Mouse (Mus musculus) forebrain, embryonic 14.5 days (tissue): Measurements from ENCODE around the gene Vwa1. TPM values are rescaled to one million over a fixed set of nuclear protein-coding genes. Genes with fewer than 3 reads are reported as not detected.
A peak's percentile ranks its signal among the peaks of the same experiment; 100 is the strongest.
"Not testable (repeated sequence)": the region's sequence is repeated elsewhere in the genome, so short reads cannot be mapped to it uniquely, and the experiment has no call there.

ENCODE experiments used
- ATAC-seq: fragments of 200-750 bp; cut with Nextera tagmentation; 2 replicates; pipeline ENCODE4 v1.8.0; 2017; ENCODE audit warnings: mild to moderate bottlenecking, moderate library complexity
- DNase-seq: peaks from one replicate; pipeline ENCODE4 v3.0.0-alpha.2; 2015; ENCODE audit warnings: low spot score
- H3K27ac ChIP-seq: fragments of 300-500 bp; sonication (generic); 2 replicates; pipeline ENCODE4 v1.5.1; 2014; ENCODE audit warnings: low read depth, mild to moderate bottlenecking, control low read depth, low read length, moderate library complexity
- H3K27me3 ChIP-seq: fragments of 300-500 bp; sonication (generic); replicated peaks from 2 replicates; pipeline ENCODE4 v1.6.1; 2014; ENCODE audit warnings: low read length, control low read depth, mixed read lengths; ENCODE audit not compliant: control insufficient read depth, insufficient read depth
- H3K36me3 ChIP-seq: fragments of 300-500 bp; sonication (generic); 2 replicates; pipeline ENCODE4 v1.6.1; 2014; ENCODE audit warnings: low read length, control low read depth; ENCODE audit not compliant: control insufficient read depth, insufficient read depth
- H3K4me1 ChIP-seq: fragments of 300-500 bp; sonication (generic); 2 replicates; pipeline ENCODE4 v1.6.1; 2014; ENCODE audit warnings: antibody characterized with exemption, low read length, control low read depth; ENCODE audit not compliant: control insufficient read depth, insufficient read depth
- H3K4me2 ChIP-seq: fragments of 300-500 bp; sonication (generic); 2 replicates; pipeline ENCODE4 v1.6.1; 2014; ENCODE audit warnings: mild to moderate bottlenecking, control low read depth, low read length
- H3K4me3 ChIP-seq: fragments of 300-500 bp; sonication (generic); 2 replicates; pipeline ENCODE4 v1.5.1; 2014; ENCODE audit warnings: low read depth, low read length, control low read depth
- H3K9ac ChIP-seq: fragments of 300-500 bp; sonication (generic); 2 replicates; pipeline ENCODE4 v1.6.1; 2014; ENCODE audit warnings: mild to moderate bottlenecking, low read length, control low read depth, moderate library complexity
- H3K9me3 ChIP-seq: fragments of 300-500 bp; sonication (generic); replicated peaks from 2 replicates; pipeline ENCODE4 v1.6.1; 2016; ENCODE audit warnings: low read length, control low read depth, mixed read lengths; ENCODE audit not compliant: control insufficient read depth
- WGBS: fragments of 180-500 bp; shearing (Covaris S2); extraction: QIAGEN DNeasy Blood & Tissue Kit; methylation state at CpG from one replicate; pipeline ENCODE4 v1.1.7; 2014; 5-methylcytosine and 5-hydroxymethylcytosine counted together
- polyA plus RNA-seq: library from polyadenylated mRNA; unstranded; fragments of >200 nt; fragmentation: Nextera tagmentation; extraction: Ambion mirVana; gene quantifications from 2 replicates; pipeline ENCODE4 v1.2.1, GENCODE M21; 2014

Gene Vwa1
- polyA plus RNA-seq, 1 experiment from 2014 or later: 21.8 TPM

GRCm38 (mm10) chr4:155742684-155743083 lies 31.8 kb downstream of the Vwa1 start:
- H3K4me3 ChIP-seq: no peak overlapping the region
- H3K27ac ChIP-seq: no peak overlapping the region
- H3K4me1 ChIP-seq: no peaks in the 10 kb centered on the region
- ATAC-seq (no peak), DNase-seq (no peak)
- H3K9me3 ChIP-seq: no peaks in the 10 kb centered on the region
- H3K4me2 ChIP-seq: no peak overlapping the region
- H3K36me3 ChIP-seq: peaks cover 86% of the 10 kb centered on the region
- WGBS: 95% methylated on average over 5 of the region's 5 CpGs
- H3K9ac ChIP-seq: no peak overlapping the region
- no peaks in the 10 kb centered on the region for H3K27me3 ChIP-seq

- H3K9me3 ChIP-seq, H3K4me3 ChIP-seq, H3K27ac ChIP-seq, H3K9ac ChIP-seq, ATAC-seq, DNase-seq, H3K27me3 ChIP-seq, H3K4me1 ChIP-seq, H3K4me2 ChIP-seq: not testable (repeated sequence)
- WGBS: 95% methylated on average over 10 of the region's 10 CpGs
- H3K36me3 ChIP-seq: peaks cover 73% of the 10 kb centered on the region
Observed at GRCm38 (mm10) chr4:155740681-155741080, 33.8 kb downstream of the Vwa1 start.

- Histone ChIP-seq H3K27me3 (no peaks in the 10 kb centered on the region), H3K4me1 (peaks cover 6% of the 10 kb centered on the region), H3K9me3 (no peaks in the 10 kb centered on the region), H3K4me3 (no peak overlapping the region), H3K4me2 (no peak overlapping the region), H3K27ac (peak overlapping the region; percentile 39; the same call in 1 of the 2 replicates), H3K36me3 (peaks cover 66% of the 10 kb centered on the region), H3K9ac (no peak overlapping the region)
- ATAC-seq: peak; percentile 45; the same call in 1 of the 2 replicates
- DNase-seq: peak; percentile 29
- 75% methylated on average over 37 of the region's 37 CpGs for WGBS
Observed at GRCm38 (mm10) chr4:155739741-155740636, 34.5 kb downstream of the Vwa1 start.

GRCm38 (mm10) chr4:155739152-155739551 lies 35.3 kb downstream of the Vwa1 start:
- H3K4me1 ChIP-seq: peaks cover 7% of the 10 kb centered on the region
- H3K9ac ChIP-seq: no peak overlapping the region
- H3K4me3 ChIP-seq: no peak overlapping the region
- no peaks in the 10 kb centered on the region for H3K9me3 ChIP-seq
- no peaks in the 10 kb centered on the region for H3K27me3 ChIP-seq
- H3K27ac ChIP-seq: no peak overlapping the region
- H3K36me3 ChIP-seq: peaks cover 58% of the 10 kb centered on the region
- H3K4me2 ChIP-seq: no peak overlapping the region
- no peak for ATAC-seq
- 83% methylated on average over 6 of the region's 6 CpGs for WGBS
- DNase-seq: no peak

GRCm38 (mm10) chr4:155738262-155738661 lies 36.2 kb downstream of the Vwa1 start:
- 74% methylated on average over 8 of the region's 8 CpGs for WGBS
- Histone ChIP-seq H3K27ac (no peak overlapping the region), H3K4me1 (peaks cover 12% of the 10 kb centered on the region), H3K27me3 (no peaks in the 10 kb centered on the region), H3K36me3 (peaks cover 51% of the 10 kb centered on the region), H3K4me3 (no peak overlapping the region), H3K9me3 (no peaks in the 10 kb centered on the region), H3K4me2 (no peak overlapping the region), H3K9ac (no peak overlapping the region)
- no peak for ATAC-seq
- DNase-seq: no peak

GRCm38 (mm10) chr4:155736421-155736820 lies 38.1 kb downstream of the Vwa1 start:
- Histone ChIP-seq H3K9ac (no peak overlapping the region), H3K36me3 (peaks cover 42% of the 10 kb centered on the region)
- WGBS: 88% methylated on average over 5 of the region's 5 CpGs

GRCm38 (mm10) chr4:155735788-155736187 lies 38.7 kb downstream of the Vwa1 start:
- no peaks in the 10 kb centered on the region for H3K9me3 ChIP-seq
- no peak for DNase-seq
- WGBS: 70% methylated on average over 5 of the region's 5 CpGs
- H3K27me3 ChIP-seq: no peaks in the 10 kb centered on the region
- peaks cover 40% of the 10 kb centered on the region for H3K36me3 ChIP-seq
- H3K4me3 ChIP-seq: peak overlapping the region; percentile 81
- H3K4me1 ChIP-seq: peaks cover 12% of the 10 kb centered on the region
- ATAC-seq: no peak
- H3K27ac ChIP-seq: peak overlapping the region; percentile 92; the same call in 1 of the 2 replicates
- H3K4me2 ChIP-seq: peak overlapping the region; percentile 79
- peak overlapping the region; percentile 91 for H3K9ac ChIP-seq

More at GRCm38 (mm10) chr4:155736421-155736820, 38.1 kb downstream of the Vwa1 start:
- ATAC-seq (no peak), DNase-seq (no peak)
- no peak overlapping the region for H3K27ac ChIP-seq
- H3K27me3 ChIP-seq: no peaks in the 10 kb centered on the region
- peaks cover 12% of the 10 kb centered on the region for H3K4me1 ChIP-seq
- H3K4me3 ChIP-seq: 0 out of 2 replicates have a peak overlapping the region, but pooled peaks have one; percentile 81
- peak overlapping the region; percentile 79 for H3K4me2 ChIP-seq
- H3K9me3 ChIP-seq: no peaks in the 10 kb centered on the region

GRCm38 (mm10) chr4:155734951-155735702 lies 39.4 kb downstream of the Vwa1 start:
- no peaks in the 10 kb centered on the region for H3K9me3 ChIP-seq
- peak overlapping the region; percentile 91 for H3K9ac ChIP-seq
- peak overlapping the region; percentile 81 for H3K4me3 ChIP-seq
- H3K4me2 ChIP-seq: peak overlapping the region; percentile 79
- H3K27me3 ChIP-seq: no peaks in the 10 kb centered on the region
- H3K27ac ChIP-seq: peak overlapping the region; percentile 92
- H3K4me1 ChIP-seq: peaks cover 12% of the 10 kb centered on the region
- WGBS: under 1% methylated on average over 48 of the region's 79 CpGs
- H3K36me3 ChIP-seq: peaks cover 33% of the 10 kb centered on the region
- ATAC-seq: peak; percentile 73
- DNase-seq: peak; percentile 61
